Mouse (Mus musculus): ENCODE measurements around the gene Myo10.

DNA sequence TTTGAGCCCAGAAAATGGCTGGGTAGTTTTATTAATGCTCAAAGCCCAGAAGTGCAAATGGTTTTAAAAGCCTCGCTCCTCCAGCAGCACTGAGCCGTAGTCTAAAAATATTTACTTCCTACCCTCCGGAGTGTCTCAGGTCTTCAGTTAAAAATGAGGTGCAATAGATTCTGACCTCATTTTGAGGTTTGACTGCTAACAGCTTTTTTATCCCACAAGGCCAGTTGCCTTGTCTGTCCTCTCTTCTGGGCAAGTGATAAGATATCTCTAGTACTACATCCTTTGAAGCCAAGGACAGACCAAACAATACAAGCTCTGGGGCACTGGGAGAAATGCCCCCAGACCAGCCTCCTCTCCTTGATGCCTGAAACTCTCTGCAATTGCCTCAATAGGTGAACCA, 49.2 kb upstream of the Myo10 start:
- TF ChIP-seq CTCF (conservative IDR thresholded peaks at IDR 0.05; ENCODE audit: insufficient read depth, insufficient read length, low read depth, low read length) (no peak), POLR2A (IDR thresholded peaks at IDR 0.05; ENCODE audit: low read depth, low read length) (no peak)

Data from kidney, adult 2 months (tissue).